Mouse (Mus musculus) thymus, adult 2 months (tissue): Measurements from ENCODE around the gene Mical1. TPM values are rescaled to one million over a fixed set of nuclear protein-coding genes. Genes with fewer than 3 reads are reported as not detected.

Experiments
- DNase-seq: peaks from one replicate; pipeline ENCODE4 v3.0.0; 2021
- H3K27ac ChIP-seq: fragments of 200-500 bp; 2 replicates; pipeline ENCODE4 v1.5.1; 2012; ENCODE audit warnings: low read length, control low read depth; ENCODE audit not compliant: control insufficient read depth, insufficient read depth
- H3K27me3 ChIP-seq: fragments of 200-500 bp; 2 replicates; pipeline ENCODE4 v1.6.1; 2012; ENCODE audit warnings: mild to moderate bottlenecking, low read length, moderate library complexity, mixed read lengths; ENCODE audit not compliant: control insufficient read depth, insufficient read depth
- H3K36me3 ChIP-seq: fragments of 200-500 bp; 2 replicates; pipeline ENCODE4 v1.6.1; 2012; ENCODE audit warnings: mild to moderate bottlenecking, low read length, moderate library complexity; ENCODE audit not compliant: control insufficient read depth, insufficient read depth
- H3K4me1 ChIP-seq: fragments of 200-500 bp; replicated peaks from 2 replicates; pipeline ENCODE4 v1.6.1; 2012; ENCODE audit warnings: low read length; ENCODE audit not compliant: control insufficient read depth, insufficient read depth
- H3K4me3 ChIP-seq: fragments of 200-500 bp; 2 replicates; pipeline ENCODE4 v1.5.1; 2012; ENCODE audit warnings: mild to moderate bottlenecking, low read length, control low read depth, moderate library complexity; ENCODE audit not compliant: control insufficient read depth, insufficient read depth
- CTCF ChIP-seq: fragments of 200-500 bp; IDR thresholded peaks from 2 replicates; pipeline ENCODE4 v1.5.1; 2012; ENCODE audit warnings: mild to moderate bottlenecking, control low read depth, low read length, moderate library complexity, borderline replicate concordance; ENCODE audit not compliant: control insufficient read depth, poor library complexity, insufficient read depth; ENCODE audit errors: extremely low read depth
- POLR2A ChIP-seq: fragments of 200-500 bp; IDR thresholded peaks from 2 replicates; pipeline ENCODE4 v1.6.1; 2012; ENCODE audit warnings: mild to moderate bottlenecking, low read length, control low read depth, moderate library complexity; ENCODE audit not compliant: control insufficient read depth, poor library complexity, insufficient read depth; ENCODE audit errors: extremely low read depth
- WGBS: fragments of 180-500 bp; shearing (Covaris S2); methylation state at CpG from one replicate; pipeline ENCODE4 v1.1.7; 2018; 5-methylcytosine and 5-hydroxymethylcytosine counted together
- polyA plus RNA-seq: library from polyadenylated mRNA; depleted of rRNA; stranded (reverse); fragments of >200 nt; gene quantifications from 2 replicates; pipeline ENCODE4 v1.2.3, GENCODE M21; 2012; rRNA removed

Mical1 gene
- 232 and 249 TPM in 2 replicates for polyA plus RNA-seq

DNA sequence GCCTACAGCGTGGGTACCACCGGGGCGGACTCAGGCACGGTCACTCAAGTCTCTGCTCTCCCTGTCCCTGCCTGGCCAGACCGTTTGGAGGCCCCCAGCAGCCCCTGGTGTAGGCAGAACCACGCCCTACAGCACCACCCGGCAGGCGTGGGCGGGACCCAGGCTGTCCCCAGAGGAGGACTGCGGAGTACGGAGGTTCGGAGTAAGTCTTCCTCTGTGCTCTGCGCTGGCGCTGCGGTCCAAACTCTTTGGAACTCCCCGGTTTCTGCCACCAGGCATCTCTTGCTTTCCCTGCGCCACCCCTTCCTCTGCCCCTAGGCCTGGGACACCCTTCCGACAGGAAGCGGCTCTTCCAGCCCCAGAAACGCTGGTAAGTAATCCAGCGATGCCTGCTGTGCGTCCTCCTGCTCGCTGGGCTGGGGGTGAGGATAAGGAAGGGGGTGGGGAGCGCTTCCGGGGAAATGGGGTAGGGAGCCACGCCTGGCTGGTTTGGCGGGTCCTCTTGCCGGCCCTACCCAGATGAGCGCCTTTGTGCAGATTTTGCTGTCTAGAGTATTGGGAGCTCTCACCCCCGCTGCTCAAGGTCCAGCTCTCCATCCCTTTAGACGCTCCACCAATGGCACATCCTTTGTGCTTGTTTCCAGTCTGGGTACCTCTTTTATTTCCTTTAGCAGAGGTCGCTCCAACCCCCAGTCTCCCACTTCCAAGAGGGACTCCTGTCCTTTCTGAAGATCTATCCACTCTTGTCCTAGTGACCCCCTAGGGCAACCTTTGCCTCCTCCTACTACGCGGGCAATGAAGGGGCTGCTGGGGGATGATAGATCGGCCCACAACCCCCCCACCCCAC, at the start of gene Mical1:
Gene Mical1, plus strand, starts transcription at position 144 of the 847 bp plus-strand sequence.
- H3K4me3 ChIP-seq = peak within 1 kb of the TSS; percentile 80
- H3K36me3 ChIP-seq = peaks cover 19% of the 10 kb centered on the region; the same call in 1 of the 2 replicates
- no peaks in the 10 kb centered on the region for H3K27me3 ChIP-seq
- DNase-seq = peak; percentile 69
- peaks cover 46% of the 10 kb centered on the region for H3K4me1 ChIP-seq
- no peak for TF ChIP-seq CTCF
- TF ChIP-seq POLR2A = peak; percentile 51; the same call in 1 of the 2 replicates
- WGBS = 1% methylated on average over 35 of the region's 35 CpGs
- H3K27ac ChIP-seq = peak within 1 kb of the TSS; percentile 99

DNA sequence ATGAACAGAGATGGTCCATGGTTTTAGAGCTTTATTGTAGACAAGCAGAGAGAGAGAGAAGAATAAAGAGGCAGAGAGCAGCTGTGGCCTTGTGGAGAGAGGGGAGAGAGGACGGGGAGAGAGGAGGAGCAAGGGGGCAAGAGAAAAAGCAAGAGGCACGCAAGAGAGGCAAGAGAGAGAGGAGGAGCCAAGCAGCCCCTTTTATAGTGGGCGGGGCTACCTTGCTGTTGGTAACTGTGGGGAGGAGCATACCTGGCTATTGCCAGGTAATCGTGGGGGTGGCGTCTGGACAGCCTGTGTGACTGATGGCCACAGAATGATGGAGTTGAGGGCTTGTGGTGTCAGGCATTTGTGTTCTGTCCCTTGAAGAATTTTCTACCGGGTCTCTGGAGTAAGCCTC, 49.7 kb upstream of the Mical1 start:
- H3K36me3 ChIP-seq = no peaks in the 10 kb centered on the region
- H3K4me1 ChIP-seq = no peaks in the 10 kb centered on the region
- H3K4me3 ChIP-seq = no peak overlapping the region
- H3K27me3 ChIP-seq = no peaks in the 10 kb centered on the region
- TF ChIP-seq CTCF (no peak), POLR2A (no peak)
- no peak overlapping the region for H3K27ac ChIP-seq
- DNase-seq = no peak
- WGBS = 78% methylated on average over 6 of the region's 6 CpGs

DNA sequence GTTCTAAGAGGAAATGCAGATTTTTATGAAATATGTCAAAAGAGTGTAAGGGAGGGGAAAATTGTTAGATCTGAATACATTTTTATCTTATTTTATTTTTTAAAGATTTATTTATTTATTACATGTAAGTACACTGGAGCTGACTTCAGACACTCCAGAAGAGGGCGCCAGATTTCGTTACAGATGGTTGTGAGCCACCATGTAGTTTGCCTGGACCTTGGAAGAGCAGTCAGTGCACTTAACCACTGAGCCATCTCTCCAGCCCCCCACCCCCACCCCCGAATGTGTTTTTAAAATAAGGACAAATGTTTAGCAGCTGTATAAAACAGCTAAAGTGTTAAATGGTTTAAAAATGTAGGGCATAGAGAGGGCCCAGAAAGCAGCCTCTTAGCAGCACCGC, 41.5 kb upstream of the Mical1 start:
- Histone ChIP-seq H3K27me3 (no peaks in the 10 kb centered on the region), H3K4me1 (no peaks in the 10 kb centered on the region), H3K27ac (no peak overlapping the region), H3K4me3 (no peak overlapping the region), H3K36me3 (no peaks in the 10 kb centered on the region)
- DNase-seq = peak; percentile 59
- no peak for TF ChIP-seq POLR2A
- no peak for TF ChIP-seq CTCF
- 32% methylated on average over 4 of the region's 4 CpGs for WGBS

DNA sequence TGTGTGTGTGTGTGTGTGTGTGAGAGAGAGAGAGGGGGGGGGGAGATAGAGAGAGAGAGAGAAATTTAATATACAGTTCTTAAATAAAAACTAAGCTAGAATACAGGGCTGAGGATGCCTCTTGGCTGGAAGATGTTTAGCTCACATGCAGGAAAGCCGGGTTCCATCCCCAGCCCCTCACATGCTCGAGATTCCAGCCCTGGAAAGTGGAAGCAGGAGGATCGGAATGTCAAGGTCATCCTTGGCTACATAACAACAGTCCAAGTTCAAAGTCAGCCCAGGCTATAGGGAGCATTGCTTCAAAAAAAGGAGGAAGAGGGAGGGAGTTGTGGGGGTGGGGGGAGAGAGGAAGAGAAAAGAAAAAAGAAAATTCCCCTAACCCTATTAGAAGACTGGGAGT, 41.0 kb upstream of the Mical1 start:
- no peak overlapping the region for H3K4me3 ChIP-seq
- 80% methylated on average over 3 of the region's 3 CpGs for WGBS
- TF ChIP-seq POLR2A (no peak), CTCF (no peak)
- no peaks in the 10 kb centered on the region for H3K36me3 ChIP-seq
- no peak for DNase-seq
- H3K27ac ChIP-seq = no peak overlapping the region
- H3K27me3 ChIP-seq = no peaks in the 10 kb centered on the region
- H3K4me1 ChIP-seq = no peaks in the 10 kb centered on the region

DNA sequence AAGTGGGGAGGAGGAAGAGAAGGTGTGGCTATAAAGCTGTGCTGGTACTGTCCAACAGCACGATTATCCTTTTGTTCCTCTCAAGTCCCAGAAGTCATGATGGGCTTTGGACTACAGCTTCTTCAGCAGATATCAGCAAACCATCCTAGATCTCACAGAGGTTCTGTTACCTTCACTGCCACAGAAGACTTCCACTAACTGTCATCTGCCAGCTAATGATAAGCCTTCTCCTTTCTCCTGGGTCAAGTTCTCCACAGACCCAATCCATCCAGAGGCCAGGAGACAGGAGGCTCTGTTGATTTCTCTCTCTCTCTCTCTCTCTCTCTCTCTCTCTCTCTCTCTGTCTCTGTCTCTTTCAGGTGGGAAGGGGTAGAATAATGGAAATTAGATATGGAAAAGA, 27.9 kb upstream of the Mical1 start:
- WGBS = 72% methylated on average over 1 of the region's 1 CpGs
- DNase-seq = no peak
- no peak overlapping the region for H3K27ac ChIP-seq
- H3K4me1 ChIP-seq = peaks cover 21% of the 10 kb centered on the region
- no peaks in the 10 kb centered on the region for H3K27me3 ChIP-seq
- H3K4me3 ChIP-seq = no peak overlapping the region
- H3K36me3 ChIP-seq = no peaks in the 10 kb centered on the region
- TF ChIP-seq CTCF (no peak), POLR2A (no peak)

DNA sequence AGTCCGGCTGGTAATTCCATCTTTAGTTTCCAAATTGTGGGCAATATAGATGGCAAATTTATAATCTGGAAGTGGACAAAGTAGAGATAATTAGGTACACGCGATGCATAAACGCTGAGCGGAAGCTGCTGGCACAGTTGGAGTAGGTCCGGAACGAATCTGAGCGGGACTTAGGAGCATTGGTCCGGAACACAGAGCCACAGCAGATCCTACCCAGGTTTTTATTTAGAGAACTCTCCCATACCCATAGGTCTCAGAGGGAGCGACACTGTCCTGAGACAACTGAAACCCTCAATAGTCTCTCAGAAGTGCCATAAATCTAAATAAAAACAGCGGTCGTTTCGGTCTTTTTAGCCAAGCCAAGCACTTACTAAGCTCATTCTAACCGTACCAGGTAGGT, 26.4 kb upstream of the Mical1 start:
- Histone ChIP-seq H3K4me3 (peak overlapping the region; percentile 42), H3K27ac (peak overlapping the region; percentile 84), H3K27me3 (no peaks in the 10 kb centered on the region), H3K4me1 (peaks cover 21% of the 10 kb centered on the region), H3K36me3 (no peaks in the 10 kb centered on the region)
- TF ChIP-seq POLR2A = no peak
- no peak for TF ChIP-seq CTCF
- WGBS = 14% methylated on average over 14 of the region's 14 CpGs
- DNase-seq = no peak
